Mouse (Mus musculus) retina, postnatal 7 days (tissue): ENCODE measurements around the gene Ky.

Experiments
- DNase-seq: peaks from one replicate; pipeline ENCODE4 v3.0.0-alpha.2; 2012; ENCODE audit warnings: low read depth, low spot score

Ky gene

GRCm38 (mm10) chr9:102547028-102547354 lies 41.4 kb downstream of the Ky start:
- no peak for DNase-seq

- DNase-seq: no peak
Observed at GRCm38 (mm10) chr9:102549211-102549610, 43.7 kb downstream of the Ky start.

GRCm38 (mm10) chr9:102551771-102552170 lies 46.2 kb downstream of the Ky start:
- no peak for DNase-seq

- DNase-seq: no peak
Observed at GRCm38 (mm10) chr9:102553781-102554180, 48.2 kb downstream of the Ky start.

GRCm38 (mm10) chr9:102558463-102558862 lies 52.9 kb downstream of the Ky start:
- DNase-seq: no peak

- DNase-seq: no peak
Observed at GRCm38 (mm10) chr9:102572888-102573287, 67.3 kb downstream of the Ky start.

GRCm38 (mm10) chr9:102577480-102577879 lies 71.9 kb downstream of the Ky start:
- no peak for DNase-seq

- peak; percentile 2 for DNase-seq
Observed at GRCm38 (mm10) chr9:102581921-102582469, 76.4 kb downstream of the Ky start.

GRCm38 (mm10) chr9:102587347-102587746 lies 81.8 kb downstream of the Ky start:
- DNase-seq: no peak

GRCm38 (mm10) chr9:102594667-102595393 lies 89.3 kb downstream of the Ky start:
- DNase-seq: no peak
